Mouse (Mus musculus) lung, embryonic 16.5 days (tissue): ENCODE data around the gene Gpr132. TPM values are rescaled to one million over a fixed set of nuclear protein-coding genes. Genes with fewer than 3 reads are reported as not detected.

Experiments used
- ATAC-seq: fragments of 200-750 bp; cut with Nextera tagmentation; 2 replicates; pipeline ENCODE4 v1.8.0; 2017; ENCODE audit warnings: low read depth, mild to moderate bottlenecking, moderate library complexity
- H3K27ac ChIP-seq: fragments of 300-500 bp; sonication (generic); 2 replicates; pipeline ENCODE4 v1.5.1; 2014; ENCODE audit warnings: mild to moderate bottlenecking, control low read depth, low read length
- H3K27me3 ChIP-seq: fragments of 300-500 bp; sonication (generic); 2 replicates; pipeline ENCODE4 v1.6.1; 2014; ENCODE audit warnings: low read depth, low read length, mixed read lengths; ENCODE audit not compliant: control insufficient read depth, insufficient read depth
- H3K36me3 ChIP-seq: fragments of 300-500 bp; sonication (generic); 2 replicates; pipeline ENCODE4 v1.6.1; 2014; ENCODE audit warnings: low read length; ENCODE audit not compliant: control insufficient read depth, insufficient read depth
- H3K4me1 ChIP-seq: fragments of 300-500 bp; sonication (generic); replicated peaks from 2 replicates; pipeline ENCODE4 v1.6.1; 2014; ENCODE audit warnings: low read length, mixed read lengths; ENCODE audit not compliant: control insufficient read depth, insufficient read depth
- H3K4me2 ChIP-seq: fragments of 300-500 bp; sonication (generic); 2 replicates; pipeline ENCODE4 v1.6.1; 2014; ENCODE audit warnings: low read depth, low read length, control low read depth
- H3K4me3 ChIP-seq: fragments of 300-500 bp; sonication (generic); 2 replicates; pipeline ENCODE4 v1.5.1; 2014; ENCODE audit warnings: mild to moderate bottlenecking, low read length, control low read depth
- H3K9ac ChIP-seq: fragments of 300-500 bp; sonication (generic); 2 replicates; pipeline ENCODE4 v1.6.1; 2014; ENCODE audit warnings: low read length, control low read depth
- H3K9me3 ChIP-seq: fragments of 300-500 bp; sonication (generic); 2 replicates; pipeline ENCODE4 v1.6.1; 2016; ENCODE audit warnings: low read length; ENCODE audit not compliant: control insufficient read depth
- WGBS: fragments of 180-500 bp; shearing (Covaris S2); extraction: QIAGEN DNeasy Blood & Tissue Kit; methylation state at CpG from one replicate; pipeline ENCODE4 v1.1.7; 2014; 5-methylcytosine and 5-hydroxymethylcytosine counted together
- polyA plus RNA-seq: library from polyadenylated mRNA; unstranded; fragments of >200 nt; fragmentation: Nextera tagmentation; extraction: Ambion mirVana; gene quantifications from 2 replicates; pipeline ENCODE4 v1.2.1, GENCODE M21; 2015

Gpr132 gene
- polyA plus RNA-seq, 1 experiment from 2014 or later, result 0.15 TPM

DNA sequence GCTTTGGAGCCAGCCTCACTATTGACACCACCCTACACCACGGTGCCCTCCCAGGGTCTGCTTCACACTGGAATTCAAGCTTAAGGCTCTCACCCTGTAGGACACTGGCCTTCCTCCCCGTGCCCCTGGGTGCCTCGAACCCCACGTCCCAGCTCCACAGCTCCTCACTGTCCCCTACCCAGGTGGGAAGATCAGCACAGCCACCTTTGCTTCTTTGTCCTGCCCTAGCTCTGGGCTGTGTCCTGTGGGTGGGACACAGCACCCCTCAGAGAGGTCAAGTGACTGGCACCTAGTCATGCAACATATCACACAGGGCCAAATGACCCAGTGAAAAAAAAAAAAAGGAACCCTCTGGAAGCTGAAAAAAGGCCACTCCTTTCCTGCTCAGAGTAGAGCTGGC is 12.6 kb upstream of the Gpr132 start:
- no peak overlapping the region for H3K4me2 ChIP-seq
- ATAC-seq, result no peak
- H3K27ac ChIP-seq, result no peak overlapping the region
- H3K4me1 ChIP-seq, result peaks cover 30% of the 10 kb centered on the region
- H3K27me3 ChIP-seq, result peaks cover 31% of the 10 kb centered on the region
- H3K36me3 ChIP-seq, result no peaks in the 10 kb centered on the region
- no peak overlapping the region for H3K4me3 ChIP-seq
- no peak overlapping the region for H3K9ac ChIP-seq
- H3K9me3 ChIP-seq, result no peaks in the 10 kb centered on the region
- WGBS, result 76% methylated on average over 4 of the region's 4 CpGs

DNA sequence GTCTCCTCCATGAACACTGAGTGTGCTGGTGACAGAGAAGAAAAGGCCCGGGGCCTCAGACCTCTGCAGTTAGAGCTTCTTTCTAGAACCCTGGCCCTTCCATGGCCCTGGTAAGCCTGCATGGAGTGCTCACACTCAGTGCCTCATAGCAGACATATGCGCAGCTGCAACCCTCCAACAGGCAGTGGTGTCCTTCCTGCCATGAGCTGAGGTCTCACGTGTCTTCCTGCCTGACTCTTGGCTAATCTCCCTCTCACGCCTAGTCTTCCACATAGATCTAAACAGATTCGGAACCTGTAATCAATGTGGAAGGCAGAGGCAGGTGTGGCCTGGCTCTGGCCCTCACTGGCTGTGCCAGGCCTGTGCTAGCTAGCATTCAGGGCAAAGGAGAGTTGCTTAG is 11.7 kb upstream of the Gpr132 start:
- no peaks in the 10 kb centered on the region for H3K9me3 ChIP-seq
- no peak for ATAC-seq
- H3K4me2 ChIP-seq, result no peak overlapping the region
- H3K4me3 ChIP-seq, result no peak overlapping the region
- no peak overlapping the region for H3K9ac ChIP-seq
- peaks cover 39% of the 10 kb centered on the region for H3K27me3 ChIP-seq
- H3K36me3 ChIP-seq, result no peaks in the 10 kb centered on the region
- H3K27ac ChIP-seq, result no peak overlapping the region
- H3K4me1 ChIP-seq, result peaks cover 30% of the 10 kb centered on the region
- WGBS, result 68% methylated on average over 5 of the region's 5 CpGs

DNA sequence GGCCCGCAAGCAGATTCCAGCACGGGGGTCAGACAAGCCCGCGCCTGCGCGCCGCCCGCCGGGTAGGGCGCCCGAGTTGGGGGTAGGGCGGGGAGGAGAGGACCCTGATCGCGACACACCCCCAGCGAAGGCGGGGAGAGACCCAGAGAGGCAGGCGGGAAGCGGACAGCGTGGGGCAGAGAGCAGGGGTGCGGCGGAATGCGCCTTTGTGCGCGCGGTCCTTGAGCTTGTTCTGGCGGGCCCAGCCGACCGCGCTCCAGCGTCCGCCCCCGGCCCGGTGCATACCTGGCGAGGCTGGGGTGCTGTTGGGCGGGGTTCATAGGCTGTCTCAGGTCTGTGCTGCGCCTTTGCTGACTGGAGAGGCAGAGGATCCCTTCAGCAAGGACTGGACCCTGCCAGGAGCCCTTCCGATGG is 9.6 kb upstream of the Gpr132 start:
- peak overlapping the region; percentile 48 for H3K4me3 ChIP-seq
- H3K9me3 ChIP-seq, result no peaks in the 10 kb centered on the region
- peak overlapping the region; percentile 68 for H3K9ac ChIP-seq
- no peaks in the 10 kb centered on the region for H3K36me3 ChIP-seq
- H3K27ac ChIP-seq, result peak overlapping the region; percentile 37
- peaks cover 37% of the 10 kb centered on the region for H3K4me1 ChIP-seq
- whole genome bisulfite sequencing, result 2% methylated on average over 37 of the region's 37 CpGs
- H3K27me3 ChIP-seq, result peaks cover 55% of the 10 kb centered on the region
- peak; percentile 77 for ATAC-seq
- peak overlapping the region; percentile 92 for H3K4me2 ChIP-seq

DNA sequence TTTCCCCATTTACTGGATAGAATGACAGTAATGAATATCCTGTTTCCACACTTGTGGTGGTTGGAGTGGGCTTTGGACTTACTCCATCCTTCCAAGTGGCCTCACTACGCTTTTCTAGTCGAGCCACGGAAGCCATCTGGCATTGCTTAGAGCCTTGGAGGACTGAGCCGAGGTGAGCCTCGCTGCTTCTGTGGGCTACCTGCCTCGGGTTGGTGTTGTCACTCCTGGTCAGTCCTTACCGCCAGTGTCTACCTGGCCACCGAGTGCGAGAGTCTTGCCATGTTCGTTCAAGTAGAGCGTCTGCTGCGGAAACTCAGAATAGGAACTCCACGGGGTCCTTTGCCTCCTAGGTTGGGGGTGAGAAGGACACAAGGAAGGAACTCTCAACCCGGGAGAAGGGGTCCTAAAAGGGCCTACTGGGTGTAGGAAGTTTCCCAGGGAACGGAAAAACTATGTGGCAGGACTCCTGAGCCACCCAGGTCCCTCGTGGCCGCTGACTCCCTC is 9.1 kb upstream of the Gpr132 start:
- Histone ChIP-seq H3K9ac (peak overlapping the region; percentile 68), H3K4me3 (peak overlapping the region; percentile 48), H3K27me3 (peaks cover 57% of the 10 kb centered on the region), H3K9me3 (no peaks in the 10 kb centered on the region), H3K27ac (peak overlapping the region; percentile 37), H3K4me1 (peaks cover 37% of the 10 kb centered on the region), H3K36me3 (no peaks in the 10 kb centered on the region), H3K4me2 (peak overlapping the region; percentile 92)
- ATAC-seq, result no peak
- WGBS, result 4% methylated on average over 17 of the region's 17 CpGs

DNA sequence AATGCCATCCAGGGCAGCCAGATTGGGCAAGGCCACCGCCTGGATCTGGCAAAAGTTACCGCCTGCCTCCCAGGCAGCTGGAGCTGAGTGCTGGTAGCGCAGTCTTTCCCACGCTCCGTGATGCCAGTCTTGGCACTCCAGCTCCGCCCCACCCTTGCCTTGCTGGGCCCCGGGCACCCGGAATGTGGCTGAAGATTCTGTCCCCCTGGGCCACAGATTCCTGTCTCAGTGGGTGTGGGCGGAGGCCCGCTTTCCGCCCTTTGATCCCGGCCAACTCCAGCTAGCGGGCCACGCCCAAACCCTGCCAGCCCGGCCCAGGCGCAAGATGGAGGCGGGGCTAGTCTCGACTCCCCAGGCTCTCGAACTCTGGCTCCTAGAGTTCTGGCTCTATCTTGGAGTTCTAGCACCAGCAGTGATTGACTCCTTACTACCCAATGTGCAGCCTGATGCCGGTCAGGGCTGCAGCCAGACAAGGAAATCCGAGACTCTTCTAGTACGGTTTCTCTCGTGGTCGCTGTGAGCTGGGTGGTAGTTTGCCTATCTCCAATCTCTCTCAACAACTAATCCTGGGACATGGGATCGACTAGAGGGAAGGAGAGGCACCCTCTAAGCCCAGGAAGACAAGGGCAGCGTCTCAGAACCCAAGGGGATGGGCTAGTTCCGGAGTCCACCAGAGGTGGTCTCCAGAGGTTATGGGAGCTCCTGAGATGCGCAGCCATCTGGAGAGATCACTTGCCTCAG is 8.5 kb upstream of the Gpr132 start:
- Histone ChIP-seq H3K36me3 (no peaks in the 10 kb centered on the region), H3K27ac (peak overlapping the region; percentile 66), H3K27me3 (peaks cover 57% of the 10 kb centered on the region), H3K9ac (peak overlapping the region; percentile 68), H3K4me3 (peak overlapping the region; percentile 24), H3K4me2 (peak overlapping the region; percentile 92), H3K9me3 (no peaks in the 10 kb centered on the region), H3K4me1 (peaks cover 37% of the 10 kb centered on the region)
- peak; percentile 56 for ATAC-seq
- 4% methylated on average over 28 of the region's 28 CpGs for WGBS

DNA sequence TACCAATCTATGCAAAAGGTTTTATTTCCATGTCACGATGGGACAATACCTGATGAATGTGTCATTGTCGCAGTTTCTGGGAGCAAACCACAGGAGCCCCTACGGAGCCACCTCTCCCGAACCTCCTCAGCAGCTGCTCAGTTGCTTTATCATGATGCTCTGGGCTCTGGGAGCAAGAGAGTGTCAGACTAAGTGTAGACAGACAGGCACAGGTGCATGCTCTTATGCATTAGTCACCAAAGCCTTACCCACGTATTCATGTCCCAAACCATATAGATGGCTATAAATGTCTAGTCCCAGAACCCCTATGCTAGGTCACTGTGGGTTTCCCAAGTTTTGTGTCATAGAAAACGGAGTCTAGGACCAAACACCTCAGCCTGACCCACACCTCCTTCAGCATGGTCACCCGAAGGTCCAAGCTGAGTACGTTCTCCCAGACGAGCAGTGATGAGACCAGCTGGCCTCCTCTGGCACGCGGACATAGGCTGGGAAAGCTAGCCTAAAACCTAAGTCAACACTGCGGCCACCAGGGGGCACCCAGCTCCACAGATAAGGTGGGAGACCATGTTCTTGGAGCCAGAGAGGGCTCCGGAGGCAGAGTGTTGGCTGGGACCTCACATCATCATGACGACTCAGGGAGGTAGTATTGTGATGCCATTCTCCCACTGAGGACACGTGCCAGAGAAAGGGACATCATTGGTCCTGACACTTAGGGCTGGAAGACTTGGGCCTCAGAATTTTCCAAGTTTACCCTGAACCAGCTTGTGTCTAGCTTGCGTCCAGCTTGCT is 7.4 kb upstream of the Gpr132 start:
- H3K9me3 ChIP-seq, result no peaks in the 10 kb centered on the region
- no peaks in the 10 kb centered on the region for H3K36me3 ChIP-seq
- H3K9ac ChIP-seq, result 0 out of 2 replicates have a peak overlapping the region, but pooled peaks have one; percentile 68
- peak; percentile 60 for ATAC-seq
- H3K27ac ChIP-seq, result no peak overlapping the region; the same call in 1 of the 2 replicates
- no peak overlapping the region for H3K4me2 ChIP-seq
- 22% methylated on average over 16 of the region's 16 CpGs for WGBS
- H3K4me1 ChIP-seq, result peaks cover 39% of the 10 kb centered on the region
- peaks cover 63% of the 10 kb centered on the region for H3K27me3 ChIP-seq
- H3K4me3 ChIP-seq, result no peak overlapping the region

DNA sequence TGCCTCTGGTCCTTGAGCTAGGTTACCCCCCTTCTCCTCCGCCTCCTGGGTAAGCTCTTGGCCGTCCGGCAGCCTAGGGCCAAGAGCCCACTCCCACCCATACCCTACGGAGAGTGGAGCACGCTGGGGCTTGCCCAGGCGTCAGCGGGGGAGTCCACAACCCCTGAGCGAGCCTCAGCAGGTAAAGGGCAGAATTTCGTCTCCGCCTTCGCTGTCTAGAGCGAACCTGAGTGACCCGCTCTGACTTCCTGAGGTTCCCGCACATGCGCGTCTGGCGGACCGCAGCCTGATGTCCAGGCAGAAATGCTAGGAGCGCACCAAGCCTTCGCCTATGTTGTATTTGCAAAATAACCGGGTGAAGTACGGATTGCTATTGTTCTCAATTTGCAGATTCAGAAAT is 6.2 kb upstream of the Gpr132 start:
- H3K9me3 ChIP-seq, result no peaks in the 10 kb centered on the region
- H3K27ac ChIP-seq, result no peak overlapping the region
- H3K27me3 ChIP-seq, result peaks cover 63% of the 10 kb centered on the region
- H3K36me3 ChIP-seq, result no peaks in the 10 kb centered on the region
- H3K4me2 ChIP-seq, result peak overlapping the region; percentile 53
- 12% methylated on average over 22 of the region's 22 CpGs for WGBS
- peak overlapping the region; percentile 53 for H3K9ac ChIP-seq
- H3K4me1 ChIP-seq, result peaks cover 47% of the 10 kb centered on the region
- ATAC-seq, result no peak
- peak overlapping the region; percentile 29 for H3K4me3 ChIP-seq

DNA sequence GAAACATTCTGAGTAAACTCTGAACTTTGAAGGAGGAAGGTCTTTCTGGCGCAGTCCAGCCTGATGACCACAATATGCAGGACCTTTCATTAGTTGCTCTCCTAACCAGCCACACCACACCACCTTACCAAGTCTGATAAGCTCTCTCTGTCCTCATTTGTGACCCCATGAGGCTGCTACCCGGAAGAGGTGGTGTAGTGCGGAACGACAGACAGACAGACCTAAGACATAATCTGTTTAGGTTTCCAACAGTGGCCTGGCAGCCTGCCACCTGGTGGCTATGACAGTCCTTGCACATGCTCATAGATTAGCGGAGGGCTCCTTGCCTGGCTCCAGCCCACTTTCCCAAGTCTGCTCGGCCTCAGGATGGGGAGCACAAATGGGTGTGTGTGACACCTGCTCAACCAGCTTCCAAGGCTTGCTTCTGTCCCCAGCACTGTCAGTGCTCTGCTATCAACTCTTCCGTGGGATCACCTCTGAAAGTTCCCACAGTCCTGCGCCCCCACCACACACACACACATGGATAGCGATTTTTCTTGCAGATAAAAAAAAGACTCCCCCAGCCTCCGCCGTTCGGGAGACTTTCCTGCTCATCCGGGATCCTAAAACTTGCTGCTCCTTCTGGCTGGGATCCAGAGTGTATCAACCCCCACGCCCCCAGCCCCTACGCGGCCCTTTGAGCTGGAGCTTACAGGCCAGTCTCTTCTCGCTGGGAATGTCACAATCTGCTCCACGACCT is 5.6 kb upstream of the Gpr132 start:
- Histone ChIP-seq H3K4me1 (peaks cover 52% of the 10 kb centered on the region), H3K9ac (peak overlapping the region; percentile 53)

DNA sequence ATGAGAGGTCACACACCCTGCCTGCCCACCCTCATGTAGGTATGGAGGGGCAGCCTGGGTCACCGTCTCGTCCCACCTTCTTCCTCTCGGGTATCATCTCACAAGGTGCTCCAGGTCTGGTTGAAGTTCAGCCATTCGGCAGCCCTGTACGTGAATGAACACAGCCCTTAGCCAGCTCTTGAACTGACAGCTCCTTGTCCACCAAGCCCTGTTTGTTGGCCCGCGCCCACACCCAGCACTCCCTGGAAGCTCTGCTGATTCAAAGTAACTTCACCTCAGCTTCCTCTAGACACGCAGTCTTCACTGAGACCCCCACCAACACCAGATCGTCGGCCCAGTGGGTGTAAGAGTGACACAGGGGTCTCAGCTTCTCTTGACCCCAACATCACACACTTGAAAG is 5.0 kb upstream of the Gpr132 start:
- WGBS, result 78% methylated on average over 10 of the region's 10 CpGs
- no peak overlapping the region for H3K9ac ChIP-seq
- no peaks in the 10 kb centered on the region for H3K9me3 ChIP-seq
- H3K4me1 ChIP-seq, result peaks cover 49% of the 10 kb centered on the region
- no peaks in the 10 kb centered on the region for H3K36me3 ChIP-seq
- no peak overlapping the region for H3K27ac ChIP-seq
- peaks cover 54% of the 10 kb centered on the region for H3K27me3 ChIP-seq
- ATAC-seq, result no peak
- H3K4me2 ChIP-seq, result no peak overlapping the region
- no peak overlapping the region for H3K4me3 ChIP-seq

More for the DNA sequence above, 5.6 kb upstream of the Gpr132 start:
- peak overlapping the region; percentile 29 for H3K4me3 ChIP-seq
- no peak for ATAC-seq
- no peaks in the 10 kb centered on the region for H3K9me3 ChIP-seq
- no peaks in the 10 kb centered on the region for H3K36me3 ChIP-seq
- WGBS, result 12% methylated on average over 18 of the region's 18 CpGs
- peaks cover 60% of the 10 kb centered on the region for H3K27me3 ChIP-seq
- H3K27ac ChIP-seq, result no peak overlapping the region
- H3K4me2 ChIP-seq, result peak overlapping the region; percentile 53
